Mouse (Mus musculus) layer of hippocampus, adult 9-11 months (tissue): ENCODE data around the gene Ppip5k2.
A peak's percentile ranks its signal among the peaks of the same experiment; 100 is the strongest.

ENCODE experiments used
- DNase-seq: peaks from one replicate; pipeline ENCODE4 v3.0.0; 2022

The Ppip5k2 gene

GRCm38 (mm10) chr1:97753216-97753615 lies 17.0 kb downstream of the Ppip5k2 start:
- no peak for DNase-seq

- no peak for DNase-seq
Measured at GRCm38 (mm10) chr1:97748163-97748562, 22.0 kb downstream of the Ppip5k2 start.

GRCm38 (mm10) chr1:97746261-97746660 lies 23.9 kb downstream of the Ppip5k2 start:
- DNase-seq: no peak

GRCm38 (mm10) chr1:97745712-97746111 lies 24.5 kb downstream of the Ppip5k2 start:
- DNase-seq: no peak

- no peak for DNase-seq
Measured at GRCm38 (mm10) chr1:97743063-97743462, 27.1 kb downstream of the Ppip5k2 start.

GRCm38 (mm10) chr1:97729339-97729738 lies 40.9 kb downstream of the Ppip5k2 start:
- no peak for DNase-seq

GRCm38 (mm10) chr1:97726730-97727129 lies 43.5 kb downstream of the Ppip5k2 start:
- no peak for DNase-seq

- peak; percentile 16 for DNase-seq
Measured at GRCm38 (mm10) chr1:97718440-97718839, 51.8 kb downstream of the Ppip5k2 start.

- DNase-seq: no peak
Measured at GRCm38 (mm10) chr1:97714334-97714868, 55.8 kb downstream of the Ppip5k2 start.

GRCm38 (mm10) chr1:97710520-97710919 lies 59.7 kb downstream of the Ppip5k2 start:
- DNase-seq: no peak

- no peak for DNase-seq
Measured at GRCm38 (mm10) chr1:97705389-97705788, 64.8 kb downstream of the Ppip5k2 start.

GRCm38 (mm10) chr1:97704646-97705045 lies 65.6 kb downstream of the Ppip5k2 start:
- no peak for DNase-seq

- no peak for DNase-seq
Measured at GRCm38 (mm10) chr1:97698956-97699570, 71.1 kb downstream of the Ppip5k2 start.

- DNase-seq: no peak
Measured at GRCm38 (mm10) chr1:97697273-97697672, 72.9 kb downstream of the Ppip5k2 start.

GRCm38 (mm10) chr1:97693825-97694224 lies 76.4 kb downstream of the Ppip5k2 start:
- no peak for DNase-seq

- peak; percentile 12 for DNase-seq
Measured at GRCm38 (mm10) chr1:97688756-97689155, 81.5 kb downstream of the Ppip5k2 start.

GRCm38 (mm10) chr1:97676526-97677177 lies 93.6 kb downstream of the Ppip5k2 start:
- DNase-seq: no peak

GRCm38 (mm10) chr1:97676115-97676514 lies 94.1 kb downstream of the Ppip5k2 start:
- DNase-seq: no peak

- DNase-seq: no peak
Measured at GRCm38 (mm10) chr1:97672849-97673248, 97.4 kb downstream of the Ppip5k2 start.

- no peak for DNase-seq
Measured at GRCm38 (mm10) chr1:97667288-97667687, 102.9 kb downstream of the Ppip5k2 start.

- no peak for DNase-seq
Measured at GRCm38 (mm10) chr1:97662324-97662723, 107.9 kb downstream of the Ppip5k2 start.

GRCm38 (mm10) chr1:97661406-97662241 lies 108.6 kb downstream of the Ppip5k2 start, which contains the start of gene D1Ertd622e:
Gene D1Ertd622e (minus strand): TSS chr1:97662074.
- DNase-seq: peak; percentile 88

GRCm38 (mm10) chr1:97660687-97661405 lies 109.4 kb downstream of the Ppip5k2 start:
- peak; percentile 82 for DNase-seq
